Mouse (Mus musculus) liver, embryonic 14.5 days (tissue): ENCODE results near the gene Pitpna. TPM values are rescaled to one million over a fixed set of nuclear protein-coding genes. Genes with fewer than 3 reads are reported as not detected.

Experiments used
- ATAC-seq: fragments of 200-750 bp; cut with Nextera tagmentation; 2 replicates; pipeline ENCODE4 v1.8.0; 2017; ENCODE audit warnings: moderate number of reproducible peaks, mild to moderate bottlenecking, moderate library complexity; ENCODE audit not compliant: insufficient read depth
- DNase-seq, 3 experiments: peaks; one replicate each; pipeline ENCODE4 v3.0.0-alpha.2; 2012 to 2013; ENCODE audit warnings: low read depth in 3 of 3, low spot score in 3 of 3
- H3K27ac ChIP-seq: fragments of 300-500 bp; sonication (generic); 2 replicates; pipeline ENCODE4 v1.5.1; 2014; ENCODE audit warnings: moderate library complexity, mild to moderate bottlenecking, control low read depth, inconsistent platforms
- H3K27me3 ChIP-seq: fragments of 300-500 bp; sonication (generic); 2 replicates; pipeline ENCODE4 v1.6.1; 2014; ENCODE audit warnings: mild to moderate bottlenecking, low read length, moderate library complexity; ENCODE audit not compliant: control insufficient read depth, insufficient read depth
- H3K36me3 ChIP-seq: fragments of 300-500 bp; sonication (generic); replicated peaks from 2 replicates; pipeline ENCODE4 v1.6.1; 2014; ENCODE audit warnings: low read depth; ENCODE audit not compliant: control insufficient read depth, insufficient read depth
- H3K4me1 ChIP-seq, 2 experiments: fragments of 200-500 bp in 1 of 2; fragments of 300-500 bp in 1 of 2; sonication (generic) in 1 of 2; replicated peaks; 2 replicates each; pipeline ENCODE4 v1.6.1; 2012 to 2014; ENCODE audit warnings: antibody characterized with exemption in 1 of 2, inconsistent platforms in 1 of 2, low read length in 1 of 2; ENCODE audit not compliant: control insufficient read depth in 2 of 2, insufficient read depth in 2 of 2
- H3K4me2 ChIP-seq: fragments of 300-500 bp; sonication (generic); 2 replicates; pipeline ENCODE4 v1.6.1; 2014; ENCODE audit warnings: low read depth, mild to moderate bottlenecking, control low read depth, moderate library complexity
- H3K4me3 ChIP-seq, 2 experiments: fragments of 200-500 bp in 1 of 2; fragments of 300-500 bp in 1 of 2; sonication (generic) in 1 of 2; 2 replicates each; pipeline ENCODE4 v1.5.1; 2012 to 2014; ENCODE audit warnings: low read depth in 2 of 2, low read length in 2 of 2, mild to moderate bottlenecking in 2 of 2, control low read depth in 1 of 2, inconsistent platforms in 1 of 2, moderate library complexity in 1 of 2; ENCODE audit not compliant: insufficient read depth in 1 of 2
- H3K9ac ChIP-seq: fragments of 300-500 bp; sonication (generic); replicated peaks from 2 replicates; pipeline ENCODE4 v1.6.1; 2014; ENCODE audit warnings: mild to moderate bottlenecking, control low read depth, moderate library complexity
- H3K9me3 ChIP-seq: fragments of 300-500 bp; sonication (generic); 2 replicates; pipeline ENCODE4 v1.6.1; 2016; ENCODE audit warnings: low read length, mixed read lengths; ENCODE audit not compliant: control insufficient read depth
- CTCF ChIP-seq: IDR thresholded peaks from 2 replicates; pipeline ENCODE4 v1.5.1; 2016; ENCODE audit warnings: antibody characterized with exemption, low read depth, control low read depth
- EP300 ChIP-seq: IDR thresholded peaks from 2 replicates; pipeline ENCODE4 v1.6.1; 2016; ENCODE audit warnings: antibody characterized with exemption, low read depth
- WGBS: fragments of 180-500 bp; shearing (Covaris S2); extraction: QIAGEN DNeasy Blood & Tissue Kit; methylation state at CpG from one replicate; pipeline ENCODE4 v1.1.7; 2014; ENCODE audit not compliant: insufficient replicate concordance; 5-methylcytosine and 5-hydroxymethylcytosine counted together
- polyA plus RNA-seq, 2 experiments: library from polyadenylated mRNA; depleted of rRNA in 1 of 2; stranded (reverse) in 1 of 2; unstranded in 1 of 2; fragments of >200 nt; fragmentation: Nextera tagmentation in 1 of 2; extraction: Ambion mirVana in 1 of 2; gene quantifications; 2 replicates each; pipeline versions ENCODE4 v1.2.1 to v1.2.3; 2012 to 2014

The Pitpna gene
- polyA plus RNA-seq, 2 experiments = 25.5 to 32.3 TPM

GRCm38 (mm10) chr11:75635315-75635714, 47.4 kb downstream of the Pitpna start:
- H3K9ac ChIP-seq = no peak overlapping the region
- WGBS = 63% methylated on average over 11 of the region's 11 CpGs
- H3K9me3 ChIP-seq = no peaks in the 10 kb centered on the region
- ATAC-seq (no peak), DNase-seq (no peak)
- H3K4me3 ChIP-seq = no peak overlapping the region
- TF ChIP-seq EP300 (no peak), CTCF (no peak)
- H3K27ac ChIP-seq = no peak overlapping the region
- H3K4me1 ChIP-seq = peaks cover 4 to 14% of the 10 kb centered on the region in 2 experiments; a peak in 3 of 4 replicates
- no peaks in the 10 kb centered on the region for H3K27me3 ChIP-seq
- no peaks in the 10 kb centered on the region; the same call in 1 of the 2 replicates for H3K36me3 ChIP-seq
- H3K4me2 ChIP-seq = no peak overlapping the region

GRCm38 (mm10) chr11:75643323-75643722, 55.4 kb downstream of the Pitpna start:
- no peak overlapping the region for H3K9ac ChIP-seq
- no peaks in the 10 kb centered on the region; the same call in 1 of the 2 replicates for H3K36me3 ChIP-seq
- DNase-seq (no peak), ATAC-seq (no peak)
- no peaks in the 10 kb centered on the region for H3K4me1 ChIP-seq
- H3K4me3 ChIP-seq = no peak overlapping the region
- 82% methylated on average over 5 of the region's 5 CpGs for WGBS
- H3K27ac ChIP-seq = no peak overlapping the region
- no peaks in the 10 kb centered on the region for H3K27me3 ChIP-seq
- no peak overlapping the region for H3K4me2 ChIP-seq
- TF ChIP-seq EP300 (no peak), CTCF (no peak)
- no peaks in the 10 kb centered on the region for H3K9me3 ChIP-seq

- H3K9ac ChIP-seq = no peak overlapping the region
- WGBS = 30% methylated on average over 9 of the region's 9 CpGs
- no peak overlapping the region for H3K4me3 ChIP-seq
- no peak overlapping the region for H3K27ac ChIP-seq
- DNase-seq = no peak
- ATAC-seq = no peak
- no peaks in the 10 kb centered on the region; the same call in 1 of the 2 replicates for H3K36me3 ChIP-seq
- no peaks in the 10 kb centered on the region for H3K27me3 ChIP-seq
- no peak for TF ChIP-seq CTCF
- no peak for TF ChIP-seq EP300
- H3K4me1 ChIP-seq = peaks cover 3 to 8% of the 10 kb centered on the region in 2 experiments; a peak in 3 of 4 replicates
- no peaks in the 10 kb centered on the region for H3K9me3 ChIP-seq
- no peak overlapping the region for H3K4me2 ChIP-seq
These were observed 56.8 kb downstream of the Pitpna start for GRCm38 (mm10) chr11:75644684-75645083.

- peaks cover 12 to 27% of the 10 kb centered on the region in 2 experiments for H3K4me1 ChIP-seq
- H3K27ac ChIP-seq = no peak overlapping the region
- no peaks in the 10 kb centered on the region; the same call in 1 of the 2 replicates for H3K36me3 ChIP-seq
- H3K27me3 ChIP-seq = no peaks in the 10 kb centered on the region
- H3K4me2 ChIP-seq = no peak overlapping the region
- DNase-seq (no peak), ATAC-seq (no peak)
- WGBS = 63% methylated on average over 6 of the region's 6 CpGs
- H3K9ac ChIP-seq = no peak overlapping the region
- no peaks in the 10 kb centered on the region for H3K9me3 ChIP-seq
- TF ChIP-seq CTCF (no peak), EP300 (no peak)
- H3K4me3 ChIP-seq = no peak overlapping the region
These were observed 59.8 kb downstream of the Pitpna start for GRCm38 (mm10) chr11:75647681-75648211.

GRCm38 (mm10) chr11:75649155-75649561, 61.3 kb downstream of the Pitpna start:
- Histone ChIP-seq H3K36me3 (no peaks in the 10 kb centered on the region; the same call in 1 of the 2 replicates), H3K4me1 (peaks cover 22 to 37% of the 10 kb centered on the region in 2 experiments), H3K27ac (no peak overlapping the region), H3K9ac (no peak overlapping the region), H3K4me3 (no peak overlapping the region), H3K27me3 (no peaks in the 10 kb centered on the region), H3K9me3 (no peaks in the 10 kb centered on the region), H3K4me2 (no peak overlapping the region)
- WGBS = 28% methylated on average over 4 of the region's 4 CpGs
- ATAC-seq (no peak), DNase-seq (no peak)
- TF ChIP-seq CTCF = no peak
- TF ChIP-seq EP300 = no peak
